Mouse (Mus musculus): ENCODE results near the gene Olfr69. TPM values are rescaled to one million over a fixed set of nuclear protein-coding genes. Genes with fewer than 3 reads are reported as not detected.
"Not testable (repeated sequence)": the region's sequence is repeated elsewhere in the genome, so short reads cannot be mapped to it uniquely, and the experiment has no call there.

Gene Olfr69
- polyA plus RNA-seq, 1 experiment from 2014 or later: not detected

DNA sequence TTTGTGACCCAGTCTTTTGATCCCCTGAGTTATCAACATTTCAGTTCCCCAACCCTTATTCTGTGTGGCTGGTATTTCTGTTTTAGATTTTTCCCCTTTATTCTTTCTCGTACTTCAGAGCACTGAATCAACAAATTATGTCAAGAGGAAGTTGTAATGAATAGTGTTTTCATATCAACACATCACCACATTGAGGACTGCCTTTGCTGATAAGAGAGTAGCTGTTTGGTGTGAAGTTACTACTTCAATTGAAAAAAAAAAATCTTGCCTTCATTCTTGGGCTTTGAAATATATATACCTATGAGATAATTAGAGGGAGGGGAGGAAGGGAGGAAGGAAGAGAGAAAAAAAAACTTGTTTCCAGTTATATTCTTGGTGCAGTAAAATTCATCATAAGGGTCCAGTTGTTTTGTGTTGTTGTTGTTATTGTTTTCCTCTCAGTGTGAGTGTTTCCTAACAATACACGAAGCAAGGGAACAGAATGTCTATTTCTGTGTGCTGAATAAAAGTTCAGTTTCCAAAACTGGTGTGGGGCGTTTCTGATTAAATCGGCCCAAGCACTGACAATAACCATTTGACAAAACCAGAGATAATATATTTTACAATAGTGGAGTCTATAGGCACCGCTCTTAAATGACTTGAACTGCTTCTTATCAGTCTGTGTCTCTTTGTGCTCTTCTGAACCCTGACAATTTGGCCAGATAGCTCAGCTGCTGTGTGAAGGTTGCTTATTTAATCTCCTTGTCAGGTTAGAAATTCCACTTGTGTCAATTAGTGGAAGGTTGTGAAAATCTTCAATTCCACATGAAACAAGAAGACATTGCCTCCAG lies 37.8 kb upstream of the Olfr69 start:
- 27% methylated on average over 5 of the region's 5 CpGs for WGBS
- H3K9me3 ChIP-seq (replicated peaks; ENCODE audit: control insufficient read depth, low read length): no peaks in the 10 kb centered on the region
- H3K4me3 ChIP-seq (ENCODE audit: low read length): no peak overlapping the region
- H3K27me3 ChIP-seq (ENCODE audit: control insufficient read depth, insufficient read depth, low read length): no peaks in the 10 kb centered on the region
- H3K27ac ChIP-seq (ENCODE audit: low read length): no peak overlapping the region
- H3K4me2 ChIP-seq (ENCODE audit: low read depth, low read length): no peak overlapping the region
- no peaks in the 10 kb centered on the region for H3K36me3 ChIP-seq (ENCODE audit: control insufficient read depth, insufficient read depth)
- no peaks in the 10 kb centered on the region for H3K4me1 ChIP-seq (ENCODE audit: control insufficient read depth, insufficient read depth, low read length)
- no peak overlapping the region for H3K9ac ChIP-seq (ENCODE audit: low read length)
- no peak for ATAC-seq (replicated peaks; ENCODE audit: extremely low read depth, insufficient read depth, low FRiP score)

GRCm38 (mm10) chr7:103808120-103808519 lies 36.7 kb upstream of the Olfr69 start:
- H3K27ac ChIP-seq (ENCODE audit: low read length); H3K27me3 ChIP-seq (ENCODE audit: control insufficient read depth, insufficient read depth, low read length); ATAC-seq (replicated peaks; ENCODE audit: extremely low read depth, insufficient read depth, low FRiP score); H3K4me3 ChIP-seq (ENCODE audit: low read length); H3K36me3 ChIP-seq (ENCODE audit: control insufficient read depth, insufficient read depth); H3K4me1 ChIP-seq (ENCODE audit: control insufficient read depth, insufficient read depth, low read length); H3K9me3 ChIP-seq (replicated peaks; ENCODE audit: control insufficient read depth, low read length); H3K9ac ChIP-seq (ENCODE audit: low read length); H3K4me2 ChIP-seq (ENCODE audit: low read depth, low read length): not testable (repeated sequence)
- 58% methylated on average over 2 of the region's 2 CpGs for WGBS

DNA sequence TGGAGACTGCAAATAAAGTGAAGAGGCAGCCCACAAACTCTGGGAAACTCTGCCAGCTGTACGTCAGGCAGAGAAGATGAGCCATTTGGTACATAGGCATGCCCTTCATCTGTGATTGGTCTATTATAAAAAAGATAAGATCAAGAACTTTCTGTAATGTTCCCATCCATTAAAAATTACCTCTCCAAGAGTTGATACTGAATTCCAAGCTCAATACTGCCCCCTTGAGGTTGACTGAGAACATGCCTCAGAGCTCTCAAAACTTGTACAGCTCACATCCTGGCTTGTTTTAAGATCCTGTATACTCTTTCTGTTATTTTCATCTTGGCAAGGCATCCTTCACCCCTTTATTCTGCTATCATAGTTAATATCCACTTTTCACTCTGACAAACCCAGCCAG lies 35.5 kb upstream of the Olfr69 start:
- Histone ChIP-seq H3K4me2 (ENCODE audit: low read depth, low read length) (no peak overlapping the region), H3K27me3 (ENCODE audit: control insufficient read depth, insufficient read depth, low read length) (no peaks in the 10 kb centered on the region), H3K9ac (ENCODE audit: low read length) (no peak overlapping the region), H3K36me3 (ENCODE audit: control insufficient read depth, insufficient read depth) (no peaks in the 10 kb centered on the region), H3K27ac (ENCODE audit: low read length) (no peak overlapping the region), H3K9me3 (replicated peaks; ENCODE audit: control insufficient read depth, low read length) (no peaks in the 10 kb centered on the region), H3K4me3 (ENCODE audit: low read length) (no peak overlapping the region), H3K4me1 (ENCODE audit: control insufficient read depth, insufficient read depth, low read length) (no peaks in the 10 kb centered on the region)
- 37% methylated on average over 1 of the region's 1 CpGs for WGBS
- ATAC-seq (replicated peaks; ENCODE audit: extremely low read depth, insufficient read depth, low FRiP score): no peak

GRCm38 (mm10) chr7:103792669-103793388 lies 21.4 kb upstream of the Olfr69 start:
- no peak overlapping the region for H3K4me3 ChIP-seq (ENCODE audit: low read length)
- ATAC-seq (replicated peaks; ENCODE audit: extremely low read depth, insufficient read depth, low FRiP score): no peak
- 15% methylated on average over 4 of the region's 4 CpGs for WGBS
- no peaks in the 10 kb centered on the region for H3K36me3 ChIP-seq (ENCODE audit: control insufficient read depth, insufficient read depth)
- peaks cover 2% of the 10 kb centered on the region; the same call in 1 of the 2 replicates for H3K9me3 ChIP-seq (replicated peaks; ENCODE audit: control insufficient read depth, low read length)
- H3K9ac ChIP-seq (ENCODE audit: low read length): no peak overlapping the region
- H3K4me2 ChIP-seq (ENCODE audit: low read depth, low read length): no peak overlapping the region
- H3K27me3 ChIP-seq (ENCODE audit: control insufficient read depth, insufficient read depth, low read length): no peaks in the 10 kb centered on the region
- H3K27ac ChIP-seq (ENCODE audit: low read length): no peak overlapping the region
- H3K4me1 ChIP-seq (ENCODE audit: control insufficient read depth, insufficient read depth, low read length): no peaks in the 10 kb centered on the region

- H3K4me2 ChIP-seq (ENCODE audit: low read depth, low read length): no peak within 1 kb of the TSS
- no peak within 1 kb of the TSS for H3K9ac ChIP-seq (ENCODE audit: low read length)
- H3K27ac ChIP-seq (ENCODE audit: low read length): no peak within 1 kb of the TSS
- no peaks in the 10 kb centered on the region for H3K36me3 ChIP-seq (ENCODE audit: control insufficient read depth, insufficient read depth)
- WGBS: 59% methylated on average over 3 of the region's 3 CpGs
- H3K27me3 ChIP-seq (ENCODE audit: control insufficient read depth, insufficient read depth, low read length): no peaks in the 10 kb centered on the region
- ATAC-seq (replicated peaks; ENCODE audit: extremely low read depth, insufficient read depth, low FRiP score): no peak
- no peak within 1 kb of the TSS for H3K4me3 ChIP-seq (ENCODE audit: low read length)
- peaks cover 2% of the 10 kb centered on the region; the same call in 1 of the 2 replicates for H3K9me3 ChIP-seq (replicated peaks; ENCODE audit: control insufficient read depth, low read length)
- H3K4me1 ChIP-seq (ENCODE audit: control insufficient read depth, insufficient read depth, low read length): no peaks in the 10 kb centered on the region
Measured at GRCm38 (mm10) chr7:103791721-103792120, 20.3 kb upstream of the Olfr69 start, which contains the start of gene Olfr67. Olfr67 (minus strand) TSS chr7:103791821.

DNA sequence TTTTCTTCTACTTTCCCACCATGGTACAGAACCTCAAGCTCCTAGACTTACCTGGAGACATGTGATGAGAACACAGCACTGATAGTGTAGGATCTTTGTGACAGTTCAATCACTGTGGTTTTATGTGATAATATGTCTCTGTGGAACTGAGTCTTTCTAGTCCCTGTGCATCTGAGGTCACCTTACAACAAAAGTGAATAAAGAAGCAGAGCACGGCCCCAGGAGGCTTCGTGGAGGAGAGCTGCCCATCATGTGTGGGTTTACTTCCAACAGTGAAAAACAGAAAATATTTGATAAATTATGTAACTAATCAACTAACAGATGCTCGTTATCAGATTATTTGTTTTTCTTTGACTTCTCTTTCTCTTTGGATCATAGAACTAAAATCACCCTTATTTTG lies 8.2 kb upstream of the Olfr69 start, which contains the start of gene Olfr68:
Gene Olfr68, minus strand, starts transcription at position 101 of the 400 bp plus-strand sequence.
- ATAC-seq (replicated peaks; ENCODE audit: extremely low read depth, insufficient read depth, low FRiP score): no peak
- 67% methylated on average over 3 of the region's 3 CpGs for WGBS
- no peak within 1 kb of the TSS for H3K4me3 ChIP-seq (ENCODE audit: low read length)
- no peak within 1 kb of the TSS for H3K4me2 ChIP-seq (ENCODE audit: low read depth, low read length)
- no peaks in the 10 kb centered on the region for H3K27me3 ChIP-seq (ENCODE audit: control insufficient read depth, insufficient read depth, low read length)
- no peaks in the 10 kb centered on the region for H3K9me3 ChIP-seq (replicated peaks; ENCODE audit: control insufficient read depth, low read length)
- H3K36me3 ChIP-seq (ENCODE audit: control insufficient read depth, insufficient read depth): no peaks in the 10 kb centered on the region
- H3K4me1 ChIP-seq (ENCODE audit: control insufficient read depth, insufficient read depth, low read length): no peaks in the 10 kb centered on the region
- H3K27ac ChIP-seq (ENCODE audit: low read length): no peak within 1 kb of the TSS
- H3K9ac ChIP-seq (ENCODE audit: low read length): no peak within 1 kb of the TSS

- not testable (repeated sequence) for H3K4me2 ChIP-seq (ENCODE audit: low read depth, low read length); ATAC-seq (replicated peaks; ENCODE audit: extremely low read depth, insufficient read depth, low FRiP score); H3K9ac ChIP-seq (ENCODE audit: low read length); H3K36me3 ChIP-seq (ENCODE audit: control insufficient read depth, insufficient read depth); H3K9me3 ChIP-seq (replicated peaks; ENCODE audit: control insufficient read depth, low read length); H3K27ac ChIP-seq (ENCODE audit: low read length); H3K4me1 ChIP-seq (ENCODE audit: control insufficient read depth, insufficient read depth, low read length); H3K4me3 ChIP-seq (ENCODE audit: low read length); H3K27me3 ChIP-seq (ENCODE audit: control insufficient read depth, insufficient read depth, low read length)
- WGBS: 53% methylated on average over 4 of the region's 4 CpGs
Measured at GRCm38 (mm10) chr7:103777652-103778051, 6.3 kb upstream of the Olfr69 start.

DNA sequence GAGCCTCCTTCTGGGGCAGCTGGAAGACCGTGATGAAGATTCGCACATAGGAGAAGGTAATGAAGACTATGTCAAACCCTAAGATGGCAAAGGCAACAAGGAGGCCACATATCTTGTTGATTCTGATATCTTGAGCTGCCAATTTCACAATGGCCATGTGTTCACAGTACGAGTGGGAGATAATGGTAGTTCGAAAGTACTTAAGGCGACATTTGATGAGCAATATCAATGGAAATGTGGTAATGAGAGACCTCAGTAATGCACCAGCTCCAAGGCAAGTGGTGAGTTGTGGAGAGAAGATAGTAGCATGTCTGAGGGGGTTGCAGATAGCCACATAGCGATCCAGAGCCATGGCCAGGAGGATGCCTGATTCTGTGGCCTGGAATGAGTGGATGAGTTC lies 3.7 kb downstream of the Olfr69 start:
- ATAC-seq (replicated peaks; ENCODE audit: extremely low read depth, insufficient read depth, low FRiP score); H3K27ac ChIP-seq (ENCODE audit: low read length); H3K4me2 ChIP-seq (ENCODE audit: low read depth, low read length); H3K27me3 ChIP-seq (ENCODE audit: control insufficient read depth, insufficient read depth, low read length); H3K4me1 ChIP-seq (ENCODE audit: control insufficient read depth, insufficient read depth, low read length); H3K9ac ChIP-seq (ENCODE audit: low read length); H3K4me3 ChIP-seq (ENCODE audit: low read length); H3K36me3 ChIP-seq (ENCODE audit: control insufficient read depth, insufficient read depth); H3K9me3 ChIP-seq (replicated peaks; ENCODE audit: control insufficient read depth, low read length): not testable (repeated sequence)
- WGBS: 69% methylated on average over 5 of the region's 6 CpGs

DNA sequence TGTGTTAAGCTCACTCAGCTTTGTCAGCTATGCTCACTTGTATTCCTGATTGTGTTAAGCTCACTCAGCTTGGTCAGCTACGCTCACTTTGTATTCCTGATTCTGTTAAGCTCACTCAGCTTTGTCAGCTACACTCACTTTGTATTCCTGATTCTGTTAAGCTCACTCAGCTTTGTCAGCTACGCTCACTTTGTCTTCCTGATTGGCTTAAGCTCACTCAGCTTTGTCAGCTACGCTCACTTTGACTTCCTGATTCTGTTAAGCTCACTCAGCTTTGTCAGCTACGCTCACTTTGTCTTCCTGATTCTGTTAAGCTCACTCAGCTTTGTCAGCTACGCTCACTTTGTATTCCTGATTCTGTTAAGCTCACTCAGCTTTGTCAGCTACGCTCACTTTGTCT lies 9.2 kb downstream of the Olfr69 start:
- H3K9ac ChIP-seq (ENCODE audit: low read length); H3K27ac ChIP-seq (ENCODE audit: low read length); H3K9me3 ChIP-seq (replicated peaks; ENCODE audit: control insufficient read depth, low read length); ATAC-seq (replicated peaks; ENCODE audit: extremely low read depth, insufficient read depth, low FRiP score); H3K4me1 ChIP-seq (ENCODE audit: control insufficient read depth, insufficient read depth, low read length); H3K4me2 ChIP-seq (ENCODE audit: low read depth, low read length); H3K27me3 ChIP-seq (ENCODE audit: control insufficient read depth, insufficient read depth, low read length); H3K36me3 ChIP-seq (ENCODE audit: control insufficient read depth, insufficient read depth); H3K4me3 ChIP-seq (ENCODE audit: low read length): not testable (repeated sequence)
- WGBS: 71% methylated on average over 6 of the region's 6 CpGs
